Mouse (Mus musculus) lung, embryonic 15.5 days (tissue): Measurements from ENCODE around the gene Gm21987. TPM values are rescaled to one million over a fixed set of nuclear protein-coding genes. Genes with fewer than 3 reads are reported as not detected.

ENCODE experiments used
- ATAC-seq: fragments of 200-750 bp; cut with Nextera tagmentation; 2 replicates; pipeline ENCODE4 v1.8.0; 2017; ENCODE audit warnings: moderate number of reproducible peaks, borderline replicate concordance; ENCODE audit not compliant: low FRiP score, low TSS enrichment; ENCODE audit errors: extremely low read depth
- H3K27ac ChIP-seq: fragments of 300-500 bp; sonication (generic); 2 replicates; pipeline ENCODE4 v1.5.1; 2015; ENCODE audit warnings: moderate library complexity, mild to moderate bottlenecking, inconsistent platforms
- H3K27me3 ChIP-seq: fragments of 300-500 bp; sonication (generic); 2 replicates; pipeline ENCODE4 v1.6.1; 2015; ENCODE audit warnings: inconsistent platforms
- H3K36me3 ChIP-seq: fragments of 300-500 bp; sonication (generic); 2 replicates; pipeline ENCODE4 v1.6.1; 2015; ENCODE audit warnings: inconsistent platforms
- H3K4me1 ChIP-seq: fragments of 300-500 bp; sonication (generic); 2 replicates; pipeline ENCODE4 v1.6.1; 2015; ENCODE audit warnings: inconsistent platforms
- H3K4me2 ChIP-seq: fragments of 300-500 bp; sonication (generic); 2 replicates; pipeline ENCODE4 v1.6.1; 2015; ENCODE audit warnings: inconsistent platforms, mild to moderate bottlenecking, moderate library complexity
- H3K4me3 ChIP-seq: fragments of 300-500 bp; sonication (generic); 2 replicates; pipeline ENCODE4 v1.5.1; 2015; ENCODE audit warnings: mild to moderate bottlenecking, inconsistent platforms
- H3K9ac ChIP-seq: fragments of 300-500 bp; sonication (generic); 2 replicates; pipeline ENCODE4 v1.6.1; 2015; ENCODE audit warnings: inconsistent platforms
- H3K9me3 ChIP-seq: fragments of 300-500 bp; sonication (generic); 2 replicates; pipeline ENCODE4 v1.6.1; 2016; ENCODE audit warnings: inconsistent platforms
- WGBS: fragments of 180-500 bp; shearing (Covaris S2); methylation state at CpG from one replicate; pipeline ENCODE4 v1.1.7; 2015; 5-methylcytosine and 5-hydroxymethylcytosine counted together
- polyA plus RNA-seq: library from polyadenylated mRNA; unstranded; fragments of >200 nt; fragmentation: Nextera tagmentation; extraction: Ambion mirVana; gene quantifications from 2 replicates; pipeline ENCODE4 v1.2.1, GENCODE M21; 2015

Gm21987 gene
- polyA plus RNA-seq, 1 experiment from 2014 or later, result not detected

- no peaks in the 10 kb centered on the region for H3K9me3 ChIP-seq
- H3K27ac ChIP-seq, result no peak overlapping the region
- peaks cover 9% of the 10 kb centered on the region for H3K4me1 ChIP-seq
- no peak overlapping the region for H3K4me3 ChIP-seq
- ATAC-seq, result no peak
- no peak overlapping the region for H3K4me2 ChIP-seq
- no peaks in the 10 kb centered on the region for H3K27me3 ChIP-seq
- 32% methylated on average over 6 of the region's 6 CpGs for WGBS
- H3K9ac ChIP-seq, result no peak overlapping the region
- H3K36me3 ChIP-seq, result peaks cover 18% of the 10 kb centered on the region; the same call in 1 of the 2 replicates
Measured at GRCm38 (mm10) chr16:38350939-38351338, 4.1 kb downstream of the Gm21987 start.

GRCm38 (mm10) chr16:38352031-38352430 lies 5.2 kb downstream of the Gm21987 start:
- Histone ChIP-seq H3K27ac (no peak overlapping the region), H3K4me3 (no peak overlapping the region), H3K9ac (no peak overlapping the region), H3K4me1 (peaks cover 9% of the 10 kb centered on the region), H3K9me3 (no peaks in the 10 kb centered on the region), H3K36me3 (peaks cover 18% of the 10 kb centered on the region; the same call in 1 of the 2 replicates), H3K4me2 (no peak overlapping the region), H3K27me3 (no peaks in the 10 kb centered on the region)
- ATAC-seq, result no peak
- 65% methylated on average over 7 of the region's 7 CpGs for WGBS

GRCm38 (mm10) chr16:38352851-38353250 lies 6.0 kb downstream of the Gm21987 start:
- H3K4me2 ChIP-seq, result no peak overlapping the region
- H3K27me3 ChIP-seq, result no peaks in the 10 kb centered on the region
- H3K27ac ChIP-seq, result no peak overlapping the region
- no peak overlapping the region for H3K9ac ChIP-seq
- H3K36me3 ChIP-seq, result peaks cover 18% of the 10 kb centered on the region; the same call in 1 of the 2 replicates
- H3K4me3 ChIP-seq, result no peak overlapping the region
- ATAC-seq, result no peak
- peaks cover 4% of the 10 kb centered on the region for H3K4me1 ChIP-seq
- H3K9me3 ChIP-seq, result no peaks in the 10 kb centered on the region

- ATAC-seq, result no peak
- H3K27me3 ChIP-seq, result no peaks in the 10 kb centered on the region
- no peak overlapping the region for H3K4me3 ChIP-seq
- peaks cover 18% of the 10 kb centered on the region; the same call in 1 of the 2 replicates for H3K36me3 ChIP-seq
- no peak overlapping the region for H3K27ac ChIP-seq
- WGBS, result 90% methylated on average over 2 of the region's 2 CpGs
- no peaks in the 10 kb centered on the region for H3K4me1 ChIP-seq
- no peaks in the 10 kb centered on the region for H3K9me3 ChIP-seq
- no peak overlapping the region for H3K9ac ChIP-seq
- H3K4me2 ChIP-seq, result no peak overlapping the region
Measured at GRCm38 (mm10) chr16:38353642-38354041, 6.8 kb downstream of the Gm21987 start.

- Histone ChIP-seq H3K4me3 (no peak overlapping the region), H3K36me3 (peaks cover 18% of the 10 kb centered on the region; the same call in 1 of the 2 replicates), H3K27ac (no peak overlapping the region), H3K4me2 (no peak overlapping the region), H3K9ac (no peak overlapping the region), H3K4me1 (no peaks in the 10 kb centered on the region), H3K9me3 (no peaks in the 10 kb centered on the region), H3K27me3 (no peaks in the 10 kb centered on the region)
- ATAC-seq, result no peak
- 49% methylated on average over 5 of the region's 5 CpGs for WGBS
Measured at GRCm38 (mm10) chr16:38354185-38354913, 7.5 kb downstream of the Gm21987 start.

GRCm38 (mm10) chr16:38358256-38358812 lies 11.5 kb downstream of the Gm21987 start:
- peaks cover 15% of the 10 kb centered on the region for H3K4me1 ChIP-seq
- no peak for ATAC-seq
- H3K9me3 ChIP-seq, result no peaks in the 10 kb centered on the region
- H3K4me3 ChIP-seq, result no peak overlapping the region
- no peak overlapping the region for H3K9ac ChIP-seq
- 83% methylated on average over 6 of the region's 6 CpGs for WGBS
- no peaks in the 10 kb centered on the region for H3K36me3 ChIP-seq
- H3K4me2 ChIP-seq, result no peak overlapping the region
- H3K27ac ChIP-seq, result no peak overlapping the region
- H3K27me3 ChIP-seq, result no peaks in the 10 kb centered on the region

- no peaks in the 10 kb centered on the region for H3K36me3 ChIP-seq
- no peak overlapping the region for H3K4me3 ChIP-seq
- no peak overlapping the region for H3K4me2 ChIP-seq
- H3K9me3 ChIP-seq, result no peaks in the 10 kb centered on the region
- H3K27me3 ChIP-seq, result no peaks in the 10 kb centered on the region
- 89% methylated on average over 2 of the region's 2 CpGs for WGBS
- no peak overlapping the region for H3K27ac ChIP-seq
- H3K4me1 ChIP-seq, result peaks cover 15% of the 10 kb centered on the region
- no peak for ATAC-seq
- no peak overlapping the region for H3K9ac ChIP-seq
Measured at GRCm38 (mm10) chr16:38359241-38359640, 12.4 kb downstream of the Gm21987 start.

GRCm38 (mm10) chr16:38359857-38360256 lies 13.0 kb downstream of the Gm21987 start:
- ATAC-seq, result no peak
- H3K27ac ChIP-seq, result no peak overlapping the region
- H3K36me3 ChIP-seq, result no peaks in the 10 kb centered on the region
- WGBS, result 53% methylated on average over 3 of the region's 3 CpGs
- H3K9ac ChIP-seq, result no peak overlapping the region
- H3K9me3 ChIP-seq, result no peaks in the 10 kb centered on the region
- peaks cover 15% of the 10 kb centered on the region for H3K4me1 ChIP-seq
- no peak overlapping the region for H3K4me3 ChIP-seq
- no peaks in the 10 kb centered on the region for H3K27me3 ChIP-seq
- H3K4me2 ChIP-seq, result no peak overlapping the region

GRCm38 (mm10) chr16:38360317-38360716 lies 13.5 kb downstream of the Gm21987 start:
- H3K27ac ChIP-seq, result no peak overlapping the region
- H3K4me3 ChIP-seq, result no peak overlapping the region
- 18% methylated on average over 2 of the region's 2 CpGs for WGBS
- H3K9me3 ChIP-seq, result no peaks in the 10 kb centered on the region
- H3K9ac ChIP-seq, result no peak overlapping the region
- no peak overlapping the region for H3K4me2 ChIP-seq
- no peak for ATAC-seq
- H3K36me3 ChIP-seq, result no peaks in the 10 kb centered on the region
- H3K4me1 ChIP-seq, result peaks cover 15% of the 10 kb centered on the region
- no peaks in the 10 kb centered on the region for H3K27me3 ChIP-seq

- H3K27ac ChIP-seq, result no peak within 1 kb of the TSS
- WGBS, result 10% methylated on average over 10 of the region's 10 CpGs
Measured at GRCm38 (mm10) chr16:38361933-38362332, 15.1 kb downstream of the Gm21987 start, which contains the start of gene Popdc2. Gene Popdc2 (plus strand): TSS chr16:38362209.

GRCm38 (mm10) chr16:38362493-38363255 lies 15.8 kb downstream of the Gm21987 start:
- no peak for ATAC-seq
- WGBS, result 48% methylated on average over 20 of the region's 20 CpGs
- Histone ChIP-seq H3K4me1 (peaks cover 15% of the 10 kb centered on the region), H3K27ac (no peak overlapping the region), H3K4me2 (peak overlapping the region; percentile 35), H3K9me3 (no peaks in the 10 kb centered on the region), H3K9ac (no peak overlapping the region), H3K4me3 (peak overlapping the region; percentile 1; the same call in 1 of the 2 replicates), H3K36me3 (no peaks in the 10 kb centered on the region), H3K27me3 (no peaks in the 10 kb centered on the region)

More at GRCm38 (mm10) chr16:38361933-38362332, 15.1 kb downstream of the Gm21987 start, which contains the start of gene Popdc2:
- no peak within 1 kb of the TSS for H3K9ac ChIP-seq
- no peak; the same call in 1 of the 2 replicates for ATAC-seq
- no peaks in the 10 kb centered on the region for H3K9me3 ChIP-seq
- H3K4me3 ChIP-seq, result peak within 1 kb of the TSS; percentile 1; the same call in 1 of the 2 replicates
- no peaks in the 10 kb centered on the region for H3K36me3 ChIP-seq
- peaks cover 15% of the 10 kb centered on the region for H3K4me1 ChIP-seq
- H3K27me3 ChIP-seq, result no peaks in the 10 kb centered on the region
- peak within 1 kb of the TSS; percentile 35 for H3K4me2 ChIP-seq

GRCm38 (mm10) chr16:38363256-38363595 lies 16.4 kb downstream of the Gm21987 start:
- no peak overlapping the region for H3K4me3 ChIP-seq
- no peaks in the 10 kb centered on the region for H3K36me3 ChIP-seq
- H3K27ac ChIP-seq, result no peak overlapping the region
- no peaks in the 10 kb centered on the region for H3K27me3 ChIP-seq
- no peak overlapping the region for H3K9ac ChIP-seq
- peaks cover 15% of the 10 kb centered on the region for H3K4me1 ChIP-seq
- ATAC-seq, result no peak
- 41% methylated on average over 3 of the region's 3 CpGs for WGBS
- no peak overlapping the region for H3K4me2 ChIP-seq
- H3K9me3 ChIP-seq, result no peaks in the 10 kb centered on the region
